ENCODE assay signal across 16 mouse cellular contexts in the genomic region with DNA sequence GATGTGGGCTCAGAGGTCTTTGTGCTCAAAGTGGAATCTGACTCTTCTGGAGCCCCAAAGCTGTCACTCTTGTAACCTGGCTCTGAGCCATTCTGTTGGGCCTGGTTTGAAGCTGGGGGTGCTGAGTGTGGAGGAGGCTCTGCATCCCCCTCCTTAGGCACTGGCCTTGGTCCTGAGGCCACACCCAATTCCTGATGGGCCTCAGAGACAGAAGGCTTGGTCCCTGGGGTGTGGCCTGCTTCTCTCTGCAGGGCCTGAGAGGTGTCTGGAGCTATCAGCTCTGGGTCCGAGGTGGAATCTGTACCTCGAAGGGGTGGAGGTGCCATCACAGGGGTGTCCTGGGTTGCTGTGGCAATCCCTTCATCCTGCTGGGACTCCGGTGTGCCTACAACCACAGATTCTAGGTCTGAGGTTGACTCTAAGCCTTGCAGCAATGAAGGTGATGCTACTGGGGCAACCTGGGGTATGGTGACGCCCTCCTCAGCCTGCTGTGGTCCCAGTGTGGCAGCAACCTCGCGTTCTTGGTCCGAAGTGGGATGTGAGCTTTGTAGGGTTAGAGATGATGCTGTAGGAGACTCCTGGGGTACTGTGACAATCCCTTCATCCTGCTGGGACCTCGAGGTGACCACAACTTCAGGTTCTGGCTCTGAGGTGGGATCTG. TPM values are rescaled to one million over a fixed set of nuclear protein-coding genes. Genes with fewer than 3 reads are reported as not detected.
DNase-seq lines count a peak whose midpoint lies in the region; ATAC-seq and TF ChIP-seq lines count a peak whose summit lies in the region.
"Had no signal": no experiment of that assay in that cellular context is flagged by ENCODE, and none has a peak within 500 bp of the region (broad histone marks: within the 10 kb centered on the region; RNA-seq: fewer than 3 reads in every experiment).

No protein-coding gene starts in this region.

- TF ChIP-seq CTCF in cerebellum, adult 2 months (IDR thresholded peaks at IDR 0.05; ENCODE audit: borderline replicate concordance, insufficient read depth, low read depth, low read length) = no peak
- no peak for TF ChIP-seq CTCF in MEL (IDR thresholded peaks at IDR 0.05 in 2 of 3, conservative IDR thresholded peaks at IDR 0.05 in 1 of 3; ENCODE audit: control insufficient read depth in 1 of 3, insufficient read depth in 1 of 3, low read depth in 2 of 3, low read length in 3 of 3, poor library complexity in 1 of 3, severe bottlenecking in 1 of 3)

- ATAC-seq in hindbrain, embryonic 12.5 days (ENCODE audit: low FRiP score) = no peak
- ATAC-seq in midbrain, embryonic 11.5 days (ENCODE audit: low FRiP score) = no peak
- ATAC-seq in kidney, embryonic 15.5 days (replicated peaks; ENCODE audit: low FRiP score) = no peak
- ATAC-seq in activated CD4-positive, CD25-positive, alpha-beta regulatory T cell, adult 4 months = no peak
- ATAC-seq: intestine, embryonic 15.5 days had no signal

- H3K27me3 ChIP-seq in cerebellum, adult 2 months (ENCODE audit: control insufficient read depth, insufficient read depth, low read length) = no peaks in the 10 kb centered on the region
- H3K27me3 ChIP-seq in MEL (ENCODE audit: control insufficient read depth in 1 of 2, insufficient read depth in 2 of 2, low read length in 2 of 2) = no peaks in the 10 kb centered on the region
- H3K27me3 ChIP-seq in hindbrain, embryonic 12.5 days = peaks cover 4% of the 10 kb centered on the region; the same call in 1 of the 2 replicates
- no peaks in the 10 kb centered on the region for H3K27me3 ChIP-seq in midbrain, embryonic 11.5 days (ENCODE audit: control insufficient read depth, insufficient read depth, low read length)
- peaks cover 11% of the 10 kb centered on the region for H3K27me3 ChIP-seq in kidney, embryonic 15.5 days

- TF ChIP-seq RAD21 in MEL (IDR thresholded peaks at IDR 0.05; ENCODE audit: low read depth, low read length) = no peak

- H3K4me3 ChIP-seq in cerebellum, adult 2 months (replicated peaks; ENCODE audit: insufficient read depth, low read depth, low read length) = no peak overlapping the region
- H3K4me3 ChIP-seq in MEL (ENCODE audit: control insufficient read depth in 1 of 2, insufficient read depth in 1 of 2, low read depth in 2 of 2, low read length in 2 of 2) = no peak overlapping the region
- H3K4me3 ChIP-seq in hindbrain, embryonic 12.5 days = no peak overlapping the region
- H3K4me3 ChIP-seq in midbrain, embryonic 11.5 days (ENCODE audit: low read depth, low read length) = no peak overlapping the region
- H3K4me3 ChIP-seq in kidney, embryonic 15.5 days (replicated peaks) = no peak overlapping the region
- H3K4me3 ChIP-seq: embryonic facial prominence, embryonic 15.5 days; intestine, embryonic 15.5 days had no signal

- DNase-seq in cerebellum, adult 2 months = peak in 1 of 2 experiments; percentile 26
- no peak for DNase-seq in cerebellum, adult 11 months
- no peak for DNase-seq in MEL (ENCODE audit: low read depth, low spot score)
- DNase-seq in midbrain, embryonic 11.5 days (ENCODE audit: low spot score, missing footprints) = no peak
- DNase-seq in cerebellum, adult 8-10 months = no peak
- DNase-seq: gastrocnemius, postnatal 14 days had no signal

- no peak overlapping the region for H3K9ac ChIP-seq in MEL (ENCODE audit: control insufficient read depth, low read depth, low read length, poor library complexity, severe bottlenecking)
- H3K9ac ChIP-seq in hindbrain, embryonic 12.5 days = no peak overlapping the region
- H3K9ac ChIP-seq in midbrain, embryonic 11.5 days (ENCODE audit: low read length) = no peak overlapping the region
- no peak overlapping the region for H3K9ac ChIP-seq in kidney, embryonic 15.5 days
- H3K9ac ChIP-seq: embryonic facial prominence, embryonic 15.5 days; intestine, embryonic 15.5 days had no signal

- H3K27ac ChIP-seq in cerebellum, adult 2 months (ENCODE audit: insufficient read depth, low read length) = no peak overlapping the region
- no peak overlapping the region for H3K27ac ChIP-seq in MEL (ENCODE audit: control insufficient read depth, low read depth, low read length)
- peak overlapping the region; percentile 87 for H3K27ac ChIP-seq in hindbrain, embryonic 12.5 days
- H3K27ac ChIP-seq in midbrain, embryonic 11.5 days (ENCODE audit: low read depth, low read length) = peak overlapping the region; percentile 68; the same call in 1 of the 2 replicates
- H3K27ac ChIP-seq in kidney, embryonic 15.5 days = no peak overlapping the region
- H3K27ac ChIP-seq: embryonic facial prominence, embryonic 15.5 days; intestine, embryonic 15.5 days had no signal

- 0 out of 2 replicates have a peak, but pooled peaks have one; percentile 25 for TF ChIP-seq POLR2A in cerebellum, adult 2 months (IDR thresholded peaks at IDR 0.05; ENCODE audit: borderline replicate concordance, insufficient read depth, low read length)
- no peak for TF ChIP-seq POLR2A in MEL (IDR thresholded peaks at IDR 0.05; ENCODE audit: control insufficient read depth in 1 of 2, insufficient read depth in 1 of 2, low read depth in 1 of 2, low read length in 2 of 2, poor library complexity in 1 of 2)

- peaks cover 26% of the 10 kb centered on the region for H3K4me1 ChIP-seq in cerebellum, adult 2 months (ENCODE audit: control insufficient read depth, insufficient read depth, low read length)
- peaks cover 0 to 12% of the 10 kb centered on the region in 2 experiments; a peak in 2 of 4 replicates for H3K4me1 ChIP-seq in MEL (ENCODE audit: control insufficient read depth in 1 of 2, insufficient read depth in 2 of 2, low read length in 2 of 2)
- H3K4me1 ChIP-seq in hindbrain, embryonic 12.5 days = peaks cover 77% of the 10 kb centered on the region
- peaks cover 27% of the 10 kb centered on the region for H3K4me1 ChIP-seq in midbrain, embryonic 11.5 days (ENCODE audit: control insufficient read depth, insufficient read depth, low read length)
- peaks cover 46% of the 10 kb centered on the region for H3K4me1 ChIP-seq in kidney, embryonic 15.5 days

- H3K4me2 ChIP-seq in hindbrain, embryonic 12.5 days (replicated peaks) = no peak overlapping the region
- no peak overlapping the region for H3K4me2 ChIP-seq in midbrain, embryonic 11.5 days
- no peak overlapping the region for H3K4me2 ChIP-seq in kidney, embryonic 15.5 days
- H3K4me2 ChIP-seq: embryonic facial prominence, embryonic 15.5 days; intestine, embryonic 15.5 days had no signal

- 75% methylated on average over 8 of the region's 8 CpGs for WGBS in cerebellum, adult 2 months
- WGBS in hindbrain, embryonic 12.5 days = 86% methylated on average over 8 of the region's 8 CpGs
- 89% methylated on average over 8 of the region's 8 CpGs for WGBS in midbrain, embryonic 11.5 days
- 81% methylated on average over 8 of the region's 8 CpGs for WGBS in kidney, embryonic 15.5 days

- H3K9me3 ChIP-seq in MEL (replicated peaks; ENCODE audit: insufficient read depth, low read length) = no peaks in the 10 kb centered on the region
- no peaks in the 10 kb centered on the region for H3K9me3 ChIP-seq in hindbrain, embryonic 12.5 days (replicated peaks)
- H3K9me3 ChIP-seq in midbrain, embryonic 11.5 days (ENCODE audit: control insufficient read depth, low read length) = no peaks in the 10 kb centered on the region
- H3K9me3 ChIP-seq in kidney, embryonic 15.5 days (replicated peaks) = no peaks in the 10 kb centered on the region
- H3K9me3 ChIP-seq: embryonic facial prominence, embryonic 15.5 days; intestine, embryonic 15.5 days had no signal

- H3K36me3 ChIP-seq in MEL (ENCODE audit: control insufficient read depth in 1 of 2, insufficient read depth in 2 of 2, low read length in 2 of 2) = no peaks in the 10 kb centered on the region; a peak in 1 of 4 replicates
- peaks cover 57% of the 10 kb centered on the region for H3K36me3 ChIP-seq in hindbrain, embryonic 12.5 days
- H3K36me3 ChIP-seq in midbrain, embryonic 11.5 days (ENCODE audit: control insufficient read depth, insufficient read depth, low read length) = peaks cover 13% of the 10 kb centered on the region
- H3K36me3 ChIP-seq in kidney, embryonic 15.5 days = peaks cover 30% of the 10 kb centered on the region

- no peaks in the 10 kb centered on the region for H3K79me2 ChIP-seq in MEL (ENCODE audit: control insufficient read depth, insufficient read depth, low read length, poor library complexity)

- TF ChIP-seq EP300 in MEL (IDR thresholded peaks at IDR 0.05; ENCODE audit: low read depth in 1 of 2, low read length in 2 of 2) = no peak

RNA-seq across cellular contexts. Expression of a gene that starts 5.4 kb away (rescaled TPM):
- polyA plus RNA-seq in cerebellum, adult 2 months (2012; rRNA removed) = 70.0 and 94.4 TPM in 2 replicates
- total RNA-seq in MEL (2012; rRNA removed) = 0.10 and 0.12 TPM in 2 replicates
- polyA plus RNA-seq in MEL (2012; ENCODE audit: insufficient read depth in 1 of 2, insufficient read length in 2 of 2, low read depth in 1 of 2, low replicate concordance in 2 of 2, missing spikeins in 1 of 2) = under 1 TPM in 1 of 2 experiments, not detected in 1; 0.32 TPM
- polyA plus RNA-seq in hindbrain, embryonic 12.5 days (2016; fragmentation: Nextera tagmentation; extraction: Ambion mirVana) = 85.6 and 86.3 TPM in 2 replicates
- 37.1 and 38.4 TPM in 2 replicates for polyA plus RNA-seq in midbrain, embryonic 11.5 days (2014; fragmentation: Nextera tagmentation; extraction: Ambion mirVana)
- 2.0 and 3.7 TPM in 2 replicates for polyA plus RNA-seq in kidney, embryonic 15.5 days (2015; fragmentation: Nextera tagmentation; extraction: Ambion mirVana)
- not detected for polyA plus RNA-seq in activated CD4-positive, CD25-positive, alpha-beta regulatory T cell, adult 4 months (2017; shearing (Covaris generic))

RNA-seq across cellular contexts. Expression of a gene that starts 25.5 kb away (rescaled TPM):
- 83.8 and 87.0 TPM in 2 replicates for polyA plus RNA-seq in cerebellum, adult 2 months (2012; rRNA removed)
- total RNA-seq in MEL (2012; rRNA removed) = 191 and 192 TPM in 2 replicates
- 100 to 1,000 TPM; 278 to 756 TPM for polyA plus RNA-seq in MEL (2012; ENCODE audit: insufficient read depth in 1 of 2, insufficient read length in 2 of 2, low read depth in 1 of 2, low replicate concordance in 2 of 2, missing spikeins in 1 of 2)
- 36.5 and 37.3 TPM in 2 replicates for polyA plus RNA-seq in hindbrain, embryonic 12.5 days (2016; fragmentation: Nextera tagmentation; extraction: Ambion mirVana)
- 35.5 and 38.3 TPM in 2 replicates for polyA plus RNA-seq in midbrain, embryonic 11.5 days (2014; fragmentation: Nextera tagmentation; extraction: Ambion mirVana)
- 43.0 and 46.4 TPM in 2 replicates for polyA plus RNA-seq in kidney, embryonic 15.5 days (2015; fragmentation: Nextera tagmentation; extraction: Ambion mirVana)
- 10 to 100 TPM; 21.6 to 33.6 TPM for polyA plus RNA-seq in activated CD4-positive, CD25-positive, alpha-beta regulatory T cell, adult 4 months (2017; shearing (Covaris generic))

RNA-seq across cellular contexts. Expression of a gene that starts 38.0 kb away (rescaled TPM):
- polyA plus RNA-seq in cerebellum, adult 2 months (2012; rRNA removed) = not detected in 2 replicates
- not detected in 2 replicates for total RNA-seq in MEL (2012; rRNA removed)
- polyA plus RNA-seq in MEL (2012; ENCODE audit: insufficient read depth in 1 of 2, insufficient read length in 2 of 2, low read depth in 1 of 2, low replicate concordance in 2 of 2, missing spikeins in 1 of 2) = not detected
- not detected in 2 replicates for polyA plus RNA-seq in hindbrain, embryonic 12.5 days (2016; fragmentation: Nextera tagmentation; extraction: Ambion mirVana)
- not detected in 2 replicates for polyA plus RNA-seq in midbrain, embryonic 11.5 days (2014; fragmentation: Nextera tagmentation; extraction: Ambion mirVana)
- not detected in 2 replicates for polyA plus RNA-seq in kidney, embryonic 15.5 days (2015; fragmentation: Nextera tagmentation; extraction: Ambion mirVana)
- polyA plus RNA-seq in activated CD4-positive, CD25-positive, alpha-beta regulatory T cell, adult 4 months (2017; shearing (Covaris generic)) = not detected
- total RNA-seq: gastrocnemius, postnatal 14 days; left cerebral cortex, postnatal 14 days had no signal
- polyA plus RNA-seq: brain, embryonic 14.5 days; embryonic facial prominence, embryonic 15.5 days; heart, embryonic 14.5 days; intestine, embryonic 15.5 days; large intestine, adult 2 months; lung, embryonic 16.5 days had no signal

RNA-seq across cellular contexts. Expression of a gene that starts 53.7 kb away (rescaled TPM):
- 86.8 and 92.5 TPM in 2 replicates for polyA plus RNA-seq in cerebellum, adult 2 months (2012; rRNA removed)
- 65.2 and 66.4 TPM in 2 replicates for total RNA-seq in MEL (2012; rRNA removed)
- 10 to 100 TPM in 1 of 2 experiments, not detected in 1; 49.2 TPM for polyA plus RNA-seq in MEL (2012; ENCODE audit: insufficient read depth in 1 of 2, insufficient read length in 2 of 2, low read depth in 1 of 2, low replicate concordance in 2 of 2, missing spikeins in 1 of 2)
- 89.5 and 95.8 TPM in 2 replicates for polyA plus RNA-seq in hindbrain, embryonic 12.5 days (2016; fragmentation: Nextera tagmentation; extraction: Ambion mirVana)
- polyA plus RNA-seq in midbrain, embryonic 11.5 days (2014; fragmentation: Nextera tagmentation; extraction: Ambion mirVana) = 72.8 and 81.6 TPM in 2 replicates
- polyA plus RNA-seq in kidney, embryonic 15.5 days (2015; fragmentation: Nextera tagmentation; extraction: Ambion mirVana) = 79.0 and 89.6 TPM in 2 replicates
- polyA plus RNA-seq in activated CD4-positive, CD25-positive, alpha-beta regulatory T cell, adult 4 months (2017; shearing (Covaris generic)) = 100 to 1,000 TPM; 136 TPM

RNA-seq across cellular contexts. Expression of a gene that starts 57.9 kb away (rescaled TPM):
- polyA plus RNA-seq in cerebellum, adult 2 months (2012; rRNA removed) = 34.3 and 41.0 TPM in 2 replicates
- total RNA-seq in MEL (2012; rRNA removed) = not detected in 2 replicates
- polyA plus RNA-seq in MEL (2012; ENCODE audit: insufficient read depth in 1 of 2, insufficient read length in 2 of 2, low read depth in 1 of 2, low replicate concordance in 2 of 2, missing spikeins in 1 of 2) = not detected
- 5.7 and 9.6 TPM in 2 replicates for polyA plus RNA-seq in hindbrain, embryonic 12.5 days (2016; fragmentation: Nextera tagmentation; extraction: Ambion mirVana)
- 4.2 and 4.7 TPM in 2 replicates for polyA plus RNA-seq in midbrain, embryonic 11.5 days (2014; fragmentation: Nextera tagmentation; extraction: Ambion mirVana)
- polyA plus RNA-seq in kidney, embryonic 15.5 days (2015; fragmentation: Nextera tagmentation; extraction: Ambion mirVana) = 10.8 and 11.7 TPM in 2 replicates
- polyA plus RNA-seq in activated CD4-positive, CD25-positive, alpha-beta regulatory T cell, adult 4 months (2017; shearing (Covaris generic)) = 1 to 10 TPM; 8.0 to 8.6 TPM

Comparison
In these comparisons a context has a peak if more than half of its experiments do, and no peak if none do; other contexts are left out.
1. H3K27ac ChIP-seq: peak in hindbrain, embryonic 12.5 days (single experiment) and midbrain, embryonic 11.5 days (single experiment); none in cerebellum, adult 2 months (single experiment), MEL (single experiment) and kidney, embryonic 15.5 days (single experiment).